In the genomic region with DNA sequence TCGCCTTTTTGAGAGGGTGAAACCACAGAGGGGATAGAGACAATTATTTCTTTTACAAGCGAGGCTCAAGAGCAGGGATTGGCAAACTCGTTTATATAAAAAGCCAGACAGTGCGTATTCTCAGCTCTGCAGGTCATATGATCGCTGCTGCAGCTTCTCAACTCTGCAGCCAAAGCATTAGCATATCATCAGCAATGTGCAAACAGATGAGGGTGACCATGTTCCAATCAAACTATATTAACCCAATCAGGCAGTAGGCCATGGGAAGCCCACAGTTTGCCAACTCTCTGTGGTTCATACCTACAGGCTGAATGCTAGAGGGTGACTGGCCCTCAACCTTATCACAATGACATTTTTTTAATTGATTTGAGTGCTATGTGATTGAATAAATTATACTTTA, we compare ENCODE assay signal across 21 mouse cellular contexts.
DNase-seq lines count a peak whose midpoint lies in the region; ATAC-seq and TF ChIP-seq lines count a peak whose summit lies in the region.
"Had no signal": no experiment of that assay in that cellular context is flagged by ENCODE, and none has a peak within 500 bp of the region (broad histone marks: within the 10 kb centered on the region; RNA-seq: fewer than 3 reads in every experiment).

No protein-coding gene starts in this region.

- H3K4me3 ChIP-seq in midbrain, embryonic 15.5 days: no peak overlapping the region
- H3K4me3 ChIP-seq: embryonic facial prominence, embryonic 10.5 days; heart, embryonic 10.5 days; limb, embryonic 12.5 days; stomach, embryonic 15.5 days had no signal

- no peak overlapping the region for H3K9ac ChIP-seq in midbrain, embryonic 15.5 days
- H3K9ac ChIP-seq: limb, embryonic 12.5 days; liver, postnatal 0 days; stomach, embryonic 15.5 days had no signal

- H3K4me1 ChIP-seq in midbrain, embryonic 15.5 days: no peaks in the 10 kb centered on the region
- H3K4me1 ChIP-seq: embryonic facial prominence, embryonic 10.5 days; heart, embryonic 10.5 days; limb, embryonic 12.5 days; stomach, embryonic 15.5 days had no signal

- DNase-seq in heart, adult 11 months: peak; percentile 58
- DNase-seq in heart, adult 18-20 months: no peak
- peak; percentile 70 for DNase-seq in brain, adult 2 months (ENCODE audit: low read depth, low spot score)
- peak; percentile 51 for DNase-seq in brain, embryonic 14.5 days (ENCODE audit: low read depth)
- DNase-seq in kidney, adult 18-20 months: no peak
- no peak for DNase-seq in frontal cortex, adult 2 months (ENCODE audit: extremely low spot score in 1 of 2, low spot score in 1 of 2)
- DNase-seq: adrenal gland, adult 2 months; cerebellum, adult 8-10 months; kidney, adult 8-10 months; kidney, postnatal 14 days; liver, postnatal 0 days; right cerebral cortex, adult 18-20 months; thymus, postnatal 25 days had no signal

- no peak overlapping the region for H3K27ac ChIP-seq in midbrain, embryonic 15.5 days
- H3K27ac ChIP-seq: embryonic facial prominence, embryonic 10.5 days; heart, embryonic 10.5 days; limb, embryonic 12.5 days; macrophage; stomach, embryonic 15.5 days had no signal

- H3K4me2 ChIP-seq in midbrain, embryonic 15.5 days: no peak overlapping the region
- H3K4me2 ChIP-seq: limb, embryonic 12.5 days; liver, embryonic 11.5 days; stomach, embryonic 15.5 days had no signal

- no peaks in the 10 kb centered on the region for H3K27me3 ChIP-seq in midbrain, embryonic 15.5 days (replicated peaks)
- H3K27me3 ChIP-seq: limb, embryonic 12.5 days; stomach, embryonic 15.5 days had no signal

- WGBS in midbrain, embryonic 15.5 days: 44% methylated on average over 5 of the region's 5 CpGs

- TF ChIP-seq CTCF in brain, embryonic 14.5 days (IDR thresholded peaks at IDR 0.05; ENCODE audit: borderline replicate concordance, extremely low read depth, insufficient read depth, insufficient read length): no peak

- TF ChIP-seq POLR2A in brain, embryonic 14.5 days (IDR thresholded peaks at IDR 0.05; ENCODE audit: borderline replicate concordance, extremely low read depth, insufficient read depth, insufficient read length, poor library complexity, severe bottlenecking): no peak

- no peaks in the 10 kb centered on the region for H3K9me3 ChIP-seq in midbrain, embryonic 15.5 days
- H3K9me3 ChIP-seq: embryonic facial prominence, embryonic 10.5 days; heart, embryonic 10.5 days; limb, embryonic 12.5 days; stomach, embryonic 15.5 days had no signal

- H3K36me3 ChIP-seq in midbrain, embryonic 15.5 days (replicated peaks): no peaks in the 10 kb centered on the region
- H3K36me3 ChIP-seq: embryonic facial prominence, embryonic 10.5 days; heart, embryonic 10.5 days; limb, embryonic 12.5 days; stomach, embryonic 15.5 days had no signal

- ATAC-seq in midbrain, embryonic 15.5 days (replicated peaks): peak; percentile 69
- ATAC-seq: liver, postnatal 0 days; lung, postnatal 0 days had no signal

Comparison
In these comparisons a context has a peak if more than half of its experiments do, and no peak if none do; other contexts are left out.
1. DNase-seq: peak in heart, adult 11 months (single experiment), brain, adult 2 months (single experiment) and brain, embryonic 14.5 days (single experiment); none in heart, adult 18-20 months (0 of 2), kidney, adult 18-20 months (single experiment) and frontal cortex, adult 2 months (0 of 2).